Mouse (Mus musculus) megakaryocyte-erythroid progenitor cell, adult 5 weeks (primary cell): ENCODE data around the gene Gm8356. TPM values are rescaled to one million over a fixed set of nuclear protein-coding genes. Genes with fewer than 3 reads are reported as not detected.

Experiments used
- polyA plus RNA-seq: library from polyadenylated mRNA; stranded (reverse); fragments of >175 nt; gene quantifications from 2 replicates; pipeline ENCODE4 v1.2.3, GENCODE M21; 2012

The Gm8356 gene
- 0.24 TPM in 1 of 2 replicates, not detected in the other for polyA plus RNA-seq

GRCm38 (mm10) chr14:6537190-6537589 lies at the start of gene Gm8356:
TSS of gene Gm8356 (minus strand) at chr14:6537290.

Other genes with a start within 250 kb of the Gm8356 start
- not detected in 2 replicates for gene Gm21103, start 232.4 kb downstream of the Gm8356 start, polyA plus RNA-seq
- not detected in 2 replicates for gene Gm3618, start 193.6 kb downstream of the Gm8356 start, polyA plus RNA-seq
- gene Gm16440, start 147.0 kb downstream of the Gm8356 start, polyA plus RNA-seq: not detected in 2 replicates
- gene Gm3591, start 124.8 kb downstream of the Gm8356 start, polyA plus RNA-seq: not detected in 2 replicates
- not detected in 2 replicates for gene Gm3594, start 92.7 kb downstream of the Gm8356 start, polyA plus RNA-seq
- not detected in 2 replicates for gene Gm3629, start 53.3 kb upstream of the Gm8356 start, polyA plus RNA-seq
- not detected in 2 replicates for gene Gm3460, start 85.1 kb upstream of the Gm8356 start, polyA plus RNA-seq
- gene Gm10251, start 146.9 kb upstream of the Gm8356 start, polyA plus RNA-seq: not detected in 2 replicates
- gene Gm8050, start 183.0 kb upstream of the Gm8356 start, polyA plus RNA-seq: not detected in 2 replicates
- not detected in 2 replicates for gene Gm3636, start 205.0 kb upstream of the Gm8356 start, polyA plus RNA-seq
- not detected in 2 replicates for gene Gm8362, start 237.1 kb upstream of the Gm8356 start, polyA plus RNA-seq